Mouse (Mus musculus): ENCODE measurements around the gene Slc24a5. TPM values are rescaled to one million over a fixed set of nuclear protein-coding genes. Genes with fewer than 3 reads are reported as not detected.

The Slc24a5 gene
- 4.0 and 4.7 TPM in 2 replicates for polyA plus RNA-seq (2015; fragmentation: Nextera tagmentation; extraction: Ambion mirVana)

- 77% methylated on average over 10 of the region's 10 CpGs for WGBS
- Histone ChIP-seq H3K4me3 (replicated peaks; ENCODE audit: low read length) (no peak within 1 kb of the TSS), H3K27me3 (replicated peaks; ENCODE audit: control insufficient read depth, insufficient read depth, low read length) (no peaks in the 10 kb centered on the region), H3K4me2 (ENCODE audit: low read length) (no peak within 1 kb of the TSS), H3K27ac (ENCODE audit: low read length) (no peak within 1 kb of the TSS), H3K36me3 (ENCODE audit: control insufficient read depth, insufficient read depth) (no peaks in the 10 kb centered on the region), H3K9ac (replicated peaks; ENCODE audit: low read depth, low read length) (no peak within 1 kb of the TSS), H3K9me3 (ENCODE audit: control insufficient read depth, low read length) (no peaks in the 10 kb centered on the region), H3K4me1 (replicated peaks; ENCODE audit: control insufficient read depth, insufficient read depth, low read length) (no peaks in the 10 kb centered on the region)
- no peak for ATAC-seq
These were observed at the start of gene Slc24a5 for GRCm38 (mm10) chr2:125067894-125068293. Gene Slc24a5 (plus strand): TSS chr2:125068124.

GRCm38 (mm10) chr2:125024386-125024785, 43.5 kb upstream of the Slc24a5 start:
- Histone ChIP-seq H3K4me3 (replicated peaks; ENCODE audit: low read length) (no peak overlapping the region), H3K4me1 (replicated peaks; ENCODE audit: control insufficient read depth, insufficient read depth, low read length) (peaks cover 4% of the 10 kb centered on the region; the same call in 1 of the 2 replicates), H3K9me3 (ENCODE audit: control insufficient read depth, low read length) (no peaks in the 10 kb centered on the region), H3K27ac (ENCODE audit: low read length) (no peak overlapping the region), H3K4me2 (ENCODE audit: low read length) (no peak overlapping the region), H3K9ac (replicated peaks; ENCODE audit: low read depth, low read length) (no peak overlapping the region), H3K27me3 (replicated peaks; ENCODE audit: control insufficient read depth, insufficient read depth, low read length) (no peaks in the 10 kb centered on the region), H3K36me3 (ENCODE audit: control insufficient read depth, insufficient read depth) (no peaks in the 10 kb centered on the region)
- 82% methylated on average over 5 of the region's 5 CpGs for WGBS
- ATAC-seq = no peak

DNA sequence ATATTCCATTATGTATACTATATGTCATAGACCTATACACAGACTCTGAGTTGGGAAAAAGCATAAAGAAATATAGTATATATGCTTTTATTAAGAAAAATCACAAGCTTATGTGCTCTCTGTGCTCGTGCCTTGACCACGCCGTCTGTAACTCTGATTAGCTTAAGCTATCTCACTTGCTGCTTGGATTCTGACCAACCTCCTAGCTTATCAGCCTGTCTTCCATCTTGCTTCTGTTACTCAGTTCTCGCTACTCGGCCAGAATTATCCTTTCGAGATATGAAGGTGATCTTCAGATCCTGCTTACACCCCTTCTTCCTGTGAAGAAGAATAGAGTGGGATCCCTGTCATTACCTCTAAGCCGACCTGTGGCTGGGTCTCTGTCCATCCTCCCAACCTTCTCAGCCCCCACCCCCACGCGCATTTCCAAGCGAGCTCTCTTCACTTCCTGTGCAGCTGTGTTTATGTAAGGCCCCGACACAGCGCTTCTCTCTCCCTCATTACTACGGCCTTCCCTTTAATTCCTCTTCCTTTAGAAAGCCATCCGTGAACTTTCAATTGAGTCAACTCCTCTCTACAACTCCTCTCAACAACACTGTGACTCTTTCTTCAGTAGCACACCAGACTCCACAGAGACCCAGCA, 41.4 kb upstream of the Slc24a5 start:
- Histone ChIP-seq H3K36me3 (ENCODE audit: control insufficient read depth, insufficient read depth) (no peaks in the 10 kb centered on the region), H3K4me2 (ENCODE audit: low read length) (no peak overlapping the region), H3K27me3 (replicated peaks; ENCODE audit: control insufficient read depth, insufficient read depth, low read length) (no peaks in the 10 kb centered on the region), H3K4me3 (replicated peaks; ENCODE audit: low read length) (no peak overlapping the region), H3K9me3 (ENCODE audit: control insufficient read depth, low read length) (no peaks in the 10 kb centered on the region), H3K9ac (replicated peaks; ENCODE audit: low read depth, low read length) (no peak overlapping the region), H3K4me1 (replicated peaks; ENCODE audit: control insufficient read depth, insufficient read depth, low read length) (peaks cover 11% of the 10 kb centered on the region), H3K27ac (ENCODE audit: low read length) (no peak overlapping the region)
- WGBS = 79% methylated on average over 14 of the region's 14 CpGs
- no peak for ATAC-seq

DNA sequence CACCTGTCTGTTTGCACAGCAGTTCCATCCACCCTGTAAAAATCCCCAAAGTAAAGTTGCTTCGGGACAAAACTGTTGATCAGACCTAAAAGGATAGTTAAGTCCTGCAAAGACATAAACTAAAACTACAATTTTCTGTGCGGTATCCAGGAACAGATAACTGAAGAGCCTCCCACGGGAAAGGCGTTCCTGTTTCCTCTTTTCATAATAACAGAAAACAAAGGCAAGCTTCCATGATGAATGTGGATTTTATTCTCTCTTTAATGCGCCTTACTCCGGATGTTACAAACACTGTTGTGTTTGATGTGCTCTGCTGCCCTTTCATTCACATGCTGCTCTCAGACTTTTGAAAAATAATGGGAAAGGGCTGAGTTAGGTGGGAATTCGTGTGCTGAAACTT, 37.3 kb upstream of the Slc24a5 start:
- Histone ChIP-seq H3K27me3 (replicated peaks; ENCODE audit: control insufficient read depth, insufficient read depth, low read length) (no peaks in the 10 kb centered on the region), H3K36me3 (ENCODE audit: control insufficient read depth, insufficient read depth) (no peaks in the 10 kb centered on the region), H3K4me1 (replicated peaks; ENCODE audit: control insufficient read depth, insufficient read depth, low read length) (peaks cover 17% of the 10 kb centered on the region), H3K9me3 (ENCODE audit: control insufficient read depth, low read length) (no peaks in the 10 kb centered on the region), H3K4me3 (replicated peaks; ENCODE audit: low read length) (no peak overlapping the region), H3K27ac (ENCODE audit: low read length) (no peak overlapping the region), H3K4me2 (ENCODE audit: low read length) (no peak overlapping the region), H3K9ac (replicated peaks; ENCODE audit: low read depth, low read length) (no peak overlapping the region)
- WGBS = 69% methylated on average over 7 of the region's 7 CpGs
- ATAC-seq = no peak

DNA sequence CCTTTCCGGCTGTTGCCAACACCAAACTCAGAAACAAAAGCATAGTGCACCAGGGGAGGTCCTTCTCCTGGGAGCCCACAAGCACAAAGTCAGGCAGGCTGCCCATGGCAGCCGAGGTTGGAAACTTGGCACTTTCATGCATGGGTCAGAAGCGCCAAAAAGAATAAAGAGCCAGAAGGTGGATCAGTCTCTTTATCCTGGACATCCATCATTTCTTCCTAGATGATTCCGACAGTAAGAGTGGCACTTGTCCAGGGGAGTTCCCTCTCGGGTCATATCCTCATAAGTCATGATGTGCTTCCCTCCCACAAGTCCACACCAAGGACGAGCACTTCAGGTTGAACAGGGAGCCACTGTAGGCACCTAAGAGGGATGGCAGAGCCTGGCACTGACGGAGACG, 36.8 kb upstream of the Slc24a5 start:
- 51% methylated on average over 8 of the region's 8 CpGs for WGBS
- no peak overlapping the region for H3K4me2 ChIP-seq (ENCODE audit: low read length)
- H3K27me3 ChIP-seq (replicated peaks; ENCODE audit: control insufficient read depth, insufficient read depth, low read length) = no peaks in the 10 kb centered on the region
- H3K27ac ChIP-seq (ENCODE audit: low read length) = peak overlapping the region; percentile 80
- no peak overlapping the region for H3K9ac ChIP-seq (replicated peaks; ENCODE audit: low read depth, low read length)
- no peaks in the 10 kb centered on the region for H3K9me3 ChIP-seq (ENCODE audit: control insufficient read depth, low read length)
- H3K4me3 ChIP-seq (replicated peaks; ENCODE audit: low read length) = no peak overlapping the region
- ATAC-seq = no peak; the same call in 1 of the 2 replicates
- H3K36me3 ChIP-seq (ENCODE audit: control insufficient read depth, insufficient read depth) = no peaks in the 10 kb centered on the region
- peaks cover 17% of the 10 kb centered on the region for H3K4me1 ChIP-seq (replicated peaks; ENCODE audit: control insufficient read depth, insufficient read depth, low read length)

- H3K27me3 ChIP-seq (replicated peaks; ENCODE audit: control insufficient read depth, insufficient read depth, low read length) = no peaks in the 10 kb centered on the region
- peak overlapping the region; percentile 16; the same call in 1 of the 2 replicates for H3K4me2 ChIP-seq (ENCODE audit: low read length)
- H3K9ac ChIP-seq (replicated peaks; ENCODE audit: low read depth, low read length) = no peak overlapping the region
- WGBS = 49% methylated on average over 12 of the region's 12 CpGs
- peak; percentile 98 for ATAC-seq
- peaks cover 17% of the 10 kb centered on the region for H3K4me1 ChIP-seq (replicated peaks; ENCODE audit: control insufficient read depth, insufficient read depth, low read length)
- no peak overlapping the region for H3K4me3 ChIP-seq (replicated peaks; ENCODE audit: low read length)
- H3K36me3 ChIP-seq (ENCODE audit: control insufficient read depth, insufficient read depth) = no peaks in the 10 kb centered on the region
- H3K27ac ChIP-seq (ENCODE audit: low read length) = peak overlapping the region; percentile 80
- no peaks in the 10 kb centered on the region for H3K9me3 ChIP-seq (ENCODE audit: control insufficient read depth, low read length)
These were observed 36.2 kb upstream of the Slc24a5 start for GRCm38 (mm10) chr2:125031562-125032257.

GRCm38 (mm10) chr2:125032258-125032973, 35.5 kb upstream of the Slc24a5 start:
- Histone ChIP-seq H3K9ac (replicated peaks; ENCODE audit: low read depth, low read length) (no peak overlapping the region), H3K9me3 (ENCODE audit: control insufficient read depth, low read length) (no peaks in the 10 kb centered on the region), H3K36me3 (ENCODE audit: control insufficient read depth, insufficient read depth) (no peaks in the 10 kb centered on the region), H3K4me3 (replicated peaks; ENCODE audit: low read length) (no peak overlapping the region), H3K27me3 (replicated peaks; ENCODE audit: control insufficient read depth, insufficient read depth, low read length) (no peaks in the 10 kb centered on the region), H3K4me1 (replicated peaks; ENCODE audit: control insufficient read depth, insufficient read depth, low read length) (peaks cover 14% of the 10 kb centered on the region), H3K27ac (ENCODE audit: low read length) (peak overlapping the region; percentile 80), H3K4me2 (ENCODE audit: low read length) (peak overlapping the region; percentile 16; the same call in 1 of the 2 replicates)
- ATAC-seq = peak; percentile 43; the same call in 1 of the 2 replicates
- WGBS = 62% methylated on average over 17 of the region's 17 CpGs

DNA sequence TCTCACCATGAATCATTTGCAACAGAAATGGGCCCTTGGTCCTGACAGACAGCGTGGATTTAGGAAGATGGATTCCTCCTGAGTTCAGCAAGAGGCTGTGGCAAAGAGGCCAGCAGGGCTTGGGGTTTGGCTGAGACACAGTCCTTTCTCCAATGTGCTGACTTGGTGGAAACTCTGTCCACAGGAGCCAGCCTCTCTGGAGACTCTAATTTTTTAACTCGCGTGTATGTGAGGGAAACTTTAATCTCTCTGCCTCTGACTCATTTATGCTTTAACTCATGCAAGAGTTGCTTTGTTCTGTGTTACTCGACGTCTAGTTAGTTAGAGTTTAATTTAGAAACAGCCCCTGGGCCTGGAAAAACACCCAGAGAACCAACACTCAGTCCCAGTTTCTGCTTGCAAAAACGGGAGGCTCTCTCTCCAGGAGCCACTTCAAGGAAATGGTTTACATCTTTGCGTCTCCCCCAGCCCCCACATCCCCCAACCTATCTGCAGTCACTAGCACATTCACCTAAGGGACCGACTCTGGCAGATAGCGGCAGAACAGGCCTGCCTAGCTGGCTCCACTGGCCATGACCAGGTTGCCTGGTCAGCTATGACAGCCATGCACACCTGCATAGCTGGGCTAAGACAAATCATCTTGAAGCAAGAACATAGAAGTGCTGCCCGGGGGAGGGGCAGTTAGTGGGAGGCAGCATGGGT, 34.7 kb upstream of the Slc24a5 start:
- H3K36me3 ChIP-seq (ENCODE audit: control insufficient read depth, insufficient read depth) = no peaks in the 10 kb centered on the region
- peaks cover 13% of the 10 kb centered on the region for H3K4me1 ChIP-seq (replicated peaks; ENCODE audit: control insufficient read depth, insufficient read depth, low read length)
- no peak overlapping the region for H3K4me2 ChIP-seq (ENCODE audit: low read length)
- H3K4me3 ChIP-seq (replicated peaks; ENCODE audit: low read length) = no peak overlapping the region
- no peaks in the 10 kb centered on the region for H3K9me3 ChIP-seq (ENCODE audit: control insufficient read depth, low read length)
- ATAC-seq = no peak
- H3K27me3 ChIP-seq (replicated peaks; ENCODE audit: control insufficient read depth, insufficient read depth, low read length) = no peaks in the 10 kb centered on the region
- 65% methylated on average over 10 of the region's 10 CpGs for WGBS
- H3K27ac ChIP-seq (ENCODE audit: low read length) = no peak overlapping the region; the same call in 1 of the 2 replicates
- no peak overlapping the region for H3K9ac ChIP-seq (replicated peaks; ENCODE audit: low read depth, low read length)
